Mouse (Mus musculus) lung, postnatal 14 days (tissue): ENCODE measurements around the gene Tigd3.

Experiments
- DNase-seq: peaks from one replicate; pipeline ENCODE4 v3.0.0; 2021

Tigd3 gene

GRCm38 (mm10) chr19:5894002-5894678 is at the start of gene Tigd3:
Tigd3 (minus strand) TSS chr19:5894149.
- peak; percentile 97 for DNase-seq

GRCm38 (mm10) chr19:5943404-5943803 is 49.5 kb upstream of the Tigd3 start:
- no peak for DNase-seq

GRCm38 (mm10) chr19:5942581-5942980 is 48.6 kb upstream of the Tigd3 start:
- DNase-seq, result no peak

- no peak for DNase-seq
Observed at GRCm38 (mm10) chr19:5940656-5941055, 46.7 kb upstream of the Tigd3 start.

GRCm38 (mm10) chr19:5940173-5940572 is 46.2 kb upstream of the Tigd3 start:
- peak; percentile 83 for DNase-seq

GRCm38 (mm10) chr19:5939715-5940114 is 45.8 kb upstream of the Tigd3 start:
- no peak for DNase-seq

GRCm38 (mm10) chr19:5938516-5938915 is 44.6 kb upstream of the Tigd3 start:
- no peak for DNase-seq

GRCm38 (mm10) chr19:5937836-5938406 is 44.0 kb upstream of the Tigd3 start:
- DNase-seq, result no peak

GRCm38 (mm10) chr19:5937095-5937835 is 43.3 kb upstream of the Tigd3 start:
- peak; percentile 44 for DNase-seq

GRCm38 (mm10) chr19:5935691-5936090 is 41.7 kb upstream of the Tigd3 start:
- no peak for DNase-seq

GRCm38 (mm10) chr19:5935266-5935665 is 41.3 kb upstream of the Tigd3 start:
- peak; percentile 72 for DNase-seq

- DNase-seq, result peak; percentile 83
Observed at GRCm38 (mm10) chr19:5929634-5930596, 36.0 kb upstream of the Tigd3 start.

GRCm38 (mm10) chr19:5928546-5928945 is 34.6 kb upstream of the Tigd3 start:
- no peak for DNase-seq

GRCm38 (mm10) chr19:5928104-5928503 is 34.2 kb upstream of the Tigd3 start:
- no peak for DNase-seq

- no peak for DNase-seq
Observed at GRCm38 (mm10) chr19:5927532-5927931, 33.6 kb upstream of the Tigd3 start.

- DNase-seq, result no peak
Observed at GRCm38 (mm10) chr19:5927026-5927425, 33.1 kb upstream of the Tigd3 start.

- DNase-seq, result no peak
Observed at GRCm38 (mm10) chr19:5925311-5925855, 31.4 kb upstream of the Tigd3 start.

- peak; percentile 98 for DNase-seq
Observed at GRCm38 (mm10) chr19:5924713-5925093, 30.8 kb upstream of the Tigd3 start, which contains the start of gene Cdc42ep2. Cdc42ep2 (minus strand) TSS chr19:5924816.

- DNase-seq, result peak; percentile 98
Observed at GRCm38 (mm10) chr19:5923990-5924712, 30.2 kb upstream of the Tigd3 start.

GRCm38 (mm10) chr19:5922963-5923362 is 29.0 kb upstream of the Tigd3 start:
- DNase-seq, result no peak

GRCm38 (mm10) chr19:5922119-5922942 is 28.4 kb upstream of the Tigd3 start:
- peak; percentile 38 for DNase-seq
